Comparison of ENCODE assay signal across 17 mouse cellular contexts in the genomic region with DNA sequence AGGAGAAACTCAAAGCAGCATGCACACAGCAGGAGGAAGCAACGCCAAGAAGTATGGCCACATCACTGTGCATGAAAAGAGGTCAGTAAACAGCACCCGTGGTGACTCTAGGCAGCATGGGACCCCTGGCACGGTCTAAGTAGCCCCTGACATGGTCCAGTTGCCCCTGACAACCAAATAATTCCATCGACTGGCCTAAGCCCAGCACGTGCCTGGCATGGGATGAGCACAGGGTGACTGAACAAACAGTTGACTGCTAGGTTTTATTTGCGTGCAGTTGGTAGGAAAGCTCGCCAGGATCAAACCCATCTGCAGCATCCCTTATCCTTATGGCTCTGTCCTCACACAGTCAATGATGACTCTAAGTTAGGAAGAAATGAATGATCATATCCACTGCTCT.
DNase-seq lines count a peak whose midpoint lies in the region; ATAC-seq lines count a peak whose summit lies in the region.
"Had no signal": no experiment of that assay in that cellular context is flagged by ENCODE, and none has a peak within 500 bp of the region (broad histone marks: within the 10 kb centered on the region; RNA-seq: fewer than 3 reads in every experiment).

No protein-coding gene starts in this region.

- peak; percentile 49; the same call in 1 of the 2 replicates for ATAC-seq in hindbrain, embryonic 14.5 days (ENCODE audit: low FRiP score)
- no peak for ATAC-seq in hindbrain, embryonic 12.5 days (ENCODE audit: low FRiP score)
- 0 out of 2 replicates have a peak, but pooled peaks have one; percentile 39 for ATAC-seq in midbrain, embryonic 11.5 days (ENCODE audit: low FRiP score)
- no peak for ATAC-seq in stomach, embryonic 14.5 days (ENCODE audit: insufficient number of reproducible peaks, insufficient read depth, low FRiP score, low read depth)
- ATAC-seq: forebrain, embryonic 16.5 days had no signal

- H3K36me3 ChIP-seq in hindbrain, embryonic 14.5 days (replicated peaks; ENCODE audit: control insufficient read depth, insufficient read depth), result no peaks in the 10 kb centered on the region
- H3K36me3 ChIP-seq in hindbrain, embryonic 12.5 days, result no peaks in the 10 kb centered on the region
- H3K36me3 ChIP-seq in midbrain, embryonic 11.5 days (ENCODE audit: control insufficient read depth, insufficient read depth, low read length), result no peaks in the 10 kb centered on the region
- no peaks in the 10 kb centered on the region for H3K36me3 ChIP-seq in stomach, embryonic 14.5 days (ENCODE audit: control insufficient read depth, insufficient read depth, low read length)
- H3K36me3 ChIP-seq: limb, embryonic 15.5 days had no signal

- no peak overlapping the region for H3K9ac ChIP-seq in hindbrain, embryonic 14.5 days
- no peak overlapping the region for H3K9ac ChIP-seq in hindbrain, embryonic 12.5 days
- H3K9ac ChIP-seq in midbrain, embryonic 11.5 days (ENCODE audit: low read length), result no peak overlapping the region
- no peak overlapping the region for H3K9ac ChIP-seq in stomach, embryonic 14.5 days (replicated peaks; ENCODE audit: low read depth, low read length)
- H3K9ac ChIP-seq: limb, embryonic 15.5 days had no signal

- peaks cover 28% of the 10 kb centered on the region; the same call in 1 of the 2 replicates for H3K4me1 ChIP-seq in hindbrain, embryonic 14.5 days (replicated peaks; ENCODE audit: control insufficient read depth, insufficient read depth, low read length)
- H3K4me1 ChIP-seq in hindbrain, embryonic 12.5 days, result peaks cover 47% of the 10 kb centered on the region
- H3K4me1 ChIP-seq in midbrain, embryonic 11.5 days (ENCODE audit: control insufficient read depth, insufficient read depth, low read length), result peaks cover 40% of the 10 kb centered on the region
- H3K4me1 ChIP-seq in stomach, embryonic 14.5 days (ENCODE audit: control insufficient read depth, insufficient read depth, low read length), result peaks cover 7% of the 10 kb centered on the region; the same call in 1 of the 2 replicates

- 54% methylated on average over 7 of the region's 7 CpGs for WGBS in hindbrain, embryonic 14.5 days
- 75% methylated on average over 7 of the region's 7 CpGs for WGBS in hindbrain, embryonic 12.5 days
- WGBS in midbrain, embryonic 11.5 days, result 54% methylated on average over 7 of the region's 7 CpGs
- 64% methylated on average over 7 of the region's 7 CpGs for WGBS in stomach, embryonic 14.5 days

- no peaks in the 10 kb centered on the region for H3K9me3 ChIP-seq in hindbrain, embryonic 14.5 days (ENCODE audit: control insufficient read depth, low read length)
- H3K9me3 ChIP-seq in hindbrain, embryonic 12.5 days (replicated peaks), result no peaks in the 10 kb centered on the region
- H3K9me3 ChIP-seq in midbrain, embryonic 11.5 days (ENCODE audit: control insufficient read depth, low read length), result no peaks in the 10 kb centered on the region
- H3K9me3 ChIP-seq in stomach, embryonic 14.5 days (ENCODE audit: control insufficient read depth, low read depth, low read length), result no peaks in the 10 kb centered on the region
- H3K9me3 ChIP-seq: limb, embryonic 15.5 days had no signal

- no peaks in the 10 kb centered on the region for H3K27me3 ChIP-seq in hindbrain, embryonic 14.5 days (ENCODE audit: control insufficient read depth, insufficient read depth, low read length)
- H3K27me3 ChIP-seq in hindbrain, embryonic 12.5 days, result no peaks in the 10 kb centered on the region; the same call in 1 of the 2 replicates
- no peaks in the 10 kb centered on the region for H3K27me3 ChIP-seq in midbrain, embryonic 11.5 days (ENCODE audit: control insufficient read depth, insufficient read depth, low read length)
- no peaks in the 10 kb centered on the region for H3K27me3 ChIP-seq in stomach, embryonic 14.5 days (ENCODE audit: control insufficient read depth, insufficient read depth, low read length)
- H3K27me3 ChIP-seq: limb, embryonic 15.5 days had no signal

- no peak overlapping the region for H3K27ac ChIP-seq in hindbrain, embryonic 14.5 days
- no peak overlapping the region for H3K27ac ChIP-seq in hindbrain, embryonic 12.5 days
- H3K27ac ChIP-seq in midbrain, embryonic 11.5 days (ENCODE audit: low read depth, low read length), result no peak overlapping the region
- 0 out of 2 replicates have a peak overlapping the region, but pooled peaks have one; percentile 4 for H3K27ac ChIP-seq in stomach, embryonic 14.5 days (ENCODE audit: low read length)
- H3K27ac ChIP-seq: limb, embryonic 15.5 days had no signal

- H3K4me3 ChIP-seq in hindbrain, embryonic 14.5 days (replicated peaks; ENCODE audit: low read length), result no peak overlapping the region
- no peak overlapping the region for H3K4me3 ChIP-seq in hindbrain, embryonic 12.5 days
- H3K4me3 ChIP-seq in midbrain, embryonic 11.5 days (ENCODE audit: low read depth, low read length), result no peak overlapping the region
- no peak overlapping the region for H3K4me3 ChIP-seq in stomach, embryonic 14.5 days (ENCODE audit: low read depth, low read length)
- H3K4me3 ChIP-seq: limb, embryonic 15.5 days had no signal

- DNase-seq in hindbrain, embryonic 14.5 days (ENCODE audit: low spot score), result no peak
- DNase-seq in layer of hippocampus, adult 18-20 months (ENCODE audit: low spot score in 2 of 2), result peak; percentile 35 to 60
- DNase-seq in midbrain, embryonic 11.5 days (ENCODE audit: low spot score, missing footprints), result no peak
- no peak for DNase-seq in gastrocnemius, adult 8-10 months (ENCODE audit: low spot score in 2 of 2)
- no peak for DNase-seq in lung, postnatal 14 days
- DNase-seq: cerebellum, adult 2 months; gastrocnemius, postnatal 14 days; heart, postnatal 4 days; kidney, adult 18-20 months; kidney, postnatal 36 days; lung, postnatal 4 days; thymus, adult 18-20 months had no signal

- H3K4me2 ChIP-seq in hindbrain, embryonic 14.5 days (replicated peaks), result no peak overlapping the region
- no peak overlapping the region for H3K4me2 ChIP-seq in hindbrain, embryonic 12.5 days (replicated peaks)
- no peak overlapping the region for H3K4me2 ChIP-seq in midbrain, embryonic 11.5 days
- no peak overlapping the region for H3K4me2 ChIP-seq in stomach, embryonic 14.5 days (replicated peaks; ENCODE audit: low read depth, low read length)
- H3K4me2 ChIP-seq: heart, embryonic 11.5 days; limb, embryonic 15.5 days had no signal

Comparison
In these comparisons a context has a peak if more than half of its experiments do, and no peak if none do; other contexts are left out.
1. ATAC-seq: peak in hindbrain, embryonic 14.5 days (single experiment) and midbrain, embryonic 11.5 days (single experiment); none in hindbrain, embryonic 12.5 days (single experiment) and stomach, embryonic 14.5 days (single experiment).
2. DNase-seq: peak in layer of hippocampus, adult 18-20 months (2 of 2); none in hindbrain, embryonic 14.5 days (single experiment), midbrain, embryonic 11.5 days (single experiment), gastrocnemius, adult 8-10 months (0 of 2) and lung, postnatal 14 days (single experiment).